Mouse (Mus musculus) embryonic facial prominence, embryonic 15.5 days (tissue): Measurements from ENCODE around the gene Usf3. TPM values are rescaled to one million over a fixed set of nuclear protein-coding genes. Genes with fewer than 3 reads are reported as not detected.

Experiments used
- ATAC-seq: fragments of 200-750 bp; cut with Nextera tagmentation; 2 replicates; pipeline ENCODE4 v1.8.0; 2017; ENCODE audit warnings: low read depth, moderate TSS enrichment; ENCODE audit not compliant: insufficient number of reproducible peaks, low FRiP score, low TSS enrichment
- H3K27ac ChIP-seq: fragments of 300-500 bp; sonication (generic); replicated peaks from 2 replicates; pipeline ENCODE4 v1.5.1; 2015; ENCODE audit warnings: mild to moderate bottlenecking, inconsistent platforms
- H3K27me3 ChIP-seq: fragments of 300-500 bp; sonication (generic); 2 replicates; pipeline ENCODE4 v1.6.1; 2015; ENCODE audit warnings: inconsistent platforms
- H3K36me3 ChIP-seq: fragments of 300-500 bp; sonication (generic); 2 replicates; pipeline ENCODE4 v1.6.1; 2015; ENCODE audit warnings: mild to moderate bottlenecking, inconsistent platforms
- H3K4me1 ChIP-seq: fragments of 300-500 bp; sonication (generic); 2 replicates; pipeline ENCODE4 v1.6.1; 2015; ENCODE audit warnings: inconsistent platforms
- H3K4me2 ChIP-seq: fragments of 300-500 bp; sonication (generic); replicated peaks from 2 replicates; pipeline ENCODE4 v1.6.1; 2015; ENCODE audit warnings: mild to moderate bottlenecking, inconsistent platforms
- H3K4me3 ChIP-seq: fragments of 300-500 bp; sonication (generic); replicated peaks from 2 replicates; pipeline ENCODE4 v1.5.1; 2015; ENCODE audit warnings: mild to moderate bottlenecking, inconsistent platforms
- H3K9ac ChIP-seq: fragments of 300-500 bp; sonication (generic); 2 replicates; pipeline ENCODE4 v1.6.1; 2015; ENCODE audit warnings: inconsistent platforms
- H3K9me3 ChIP-seq: fragments of 300-500 bp; sonication (generic); replicated peaks from 2 replicates; pipeline ENCODE4 v1.6.1; 2016; ENCODE audit warnings: inconsistent platforms
- WGBS: fragments of 180-500 bp; shearing (Covaris S2); methylation state at CpG from one replicate; pipeline ENCODE4 v1.1.7; 2015; 5-methylcytosine and 5-hydroxymethylcytosine counted together
- polyA plus RNA-seq: library from polyadenylated mRNA; unstranded; fragments of >200 nt; fragmentation: Nextera tagmentation; extraction: Ambion mirVana; gene quantifications from 2 replicates; pipeline ENCODE4 v1.2.1, GENCODE M21; 2015

The Usf3 gene
- polyA plus RNA-seq, 1 experiment from 2014 or later = 2.3 TPM

DNA sequence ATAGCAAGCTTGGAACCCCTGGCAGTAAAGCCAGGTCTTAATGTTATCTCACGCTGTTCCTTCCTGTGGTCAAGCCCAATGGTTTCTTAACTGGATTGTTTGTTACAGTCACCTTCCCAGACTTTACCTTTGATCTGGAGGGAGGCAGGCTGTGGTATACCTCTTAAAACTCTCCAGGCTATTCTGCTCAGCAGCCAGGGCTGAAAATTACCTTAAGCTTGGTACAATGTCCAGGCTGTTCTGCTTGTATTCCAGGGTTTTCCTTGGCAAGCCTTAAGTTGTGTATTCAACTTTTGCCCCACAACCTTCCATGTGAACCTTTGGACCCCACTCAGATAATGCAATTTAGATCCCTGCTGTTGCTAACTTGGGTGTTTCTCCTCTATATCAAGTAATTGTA is 2.0 kb downstream of the Usf3 start:
- H3K4me2 ChIP-seq = no peak overlapping the region
- 0 out of 2 replicates have a peak, but pooled peaks cover 7% of the 10 kb centered on the region for H3K4me1 ChIP-seq
- no peaks in the 10 kb centered on the region for H3K27me3 ChIP-seq
- no peak overlapping the region for H3K4me3 ChIP-seq
- ATAC-seq = no peak
- no peaks in the 10 kb centered on the region for H3K9me3 ChIP-seq
- H3K27ac ChIP-seq = no peak overlapping the region
- H3K36me3 ChIP-seq = no peaks in the 10 kb centered on the region
- WGBS = 71% methylated on average over 1 of the region's 1 CpGs
- H3K9ac ChIP-seq = no peak overlapping the region

DNA sequence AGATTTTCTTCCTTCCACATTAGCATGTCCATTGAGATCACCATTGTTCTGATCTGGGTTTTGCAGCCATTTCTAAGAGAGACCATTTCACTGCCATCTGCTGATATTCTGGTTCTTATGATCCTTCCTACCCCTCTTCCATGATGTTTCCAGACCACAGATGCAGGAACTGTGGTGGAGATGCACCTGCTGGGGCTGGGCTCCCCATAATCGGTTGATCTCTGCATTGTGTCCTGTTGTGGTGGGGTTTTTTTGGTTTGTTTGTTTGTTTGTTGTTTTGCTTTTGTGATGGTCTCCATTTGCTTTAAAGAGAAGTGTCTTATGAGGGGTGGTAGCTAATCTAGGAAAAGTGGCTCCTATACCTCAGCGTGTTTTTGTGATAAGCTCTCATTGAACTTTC is 3.5 kb downstream of the Usf3 start:
- Histone ChIP-seq H3K4me2 (no peak overlapping the region), H3K36me3 (no peaks in the 10 kb centered on the region), H3K9me3 (no peaks in the 10 kb centered on the region), H3K4me3 (no peak overlapping the region), H3K27ac (no peak overlapping the region), H3K9ac (no peak overlapping the region), H3K4me1 (0 out of 2 replicates have a peak, but pooled peaks cover 7% of the 10 kb centered on the region), H3K27me3 (no peaks in the 10 kb centered on the region)
- ATAC-seq = no peak
- 93% methylated on average over 2 of the region's 2 CpGs for WGBS

DNA sequence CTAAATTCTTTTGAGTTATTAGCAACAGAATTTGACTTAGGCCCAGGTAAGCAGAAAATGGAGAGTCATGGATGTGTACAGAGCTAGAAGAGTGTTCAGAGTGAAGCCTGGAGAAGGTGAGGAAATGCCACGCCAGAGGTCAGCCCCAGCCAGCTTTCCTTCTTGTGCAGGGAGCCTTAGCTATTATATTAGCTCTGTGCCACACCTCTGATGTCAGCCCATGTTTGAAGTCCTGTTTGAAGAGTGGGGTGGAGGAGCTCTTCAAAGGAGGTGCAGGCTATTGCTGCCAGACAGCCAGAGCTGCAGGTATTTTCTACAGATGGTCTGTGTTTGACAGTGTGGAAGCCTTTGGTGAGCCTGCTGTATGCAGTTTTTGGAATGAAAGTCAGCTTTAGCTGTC is 5.5 kb downstream of the Usf3 start:
- no peak for ATAC-seq
- WGBS = 63% methylated on average over 1 of the region's 1 CpGs
- Histone ChIP-seq H3K4me1 (0 out of 2 replicates have a peak, but pooled peaks cover 7% of the 10 kb centered on the region), H3K9ac (no peak overlapping the region), H3K9me3 (no peaks in the 10 kb centered on the region), H3K27me3 (no peaks in the 10 kb centered on the region), H3K4me3 (no peak overlapping the region), H3K36me3 (no peaks in the 10 kb centered on the region), H3K27ac (no peak overlapping the region), H3K4me2 (no peak overlapping the region)

DNA sequence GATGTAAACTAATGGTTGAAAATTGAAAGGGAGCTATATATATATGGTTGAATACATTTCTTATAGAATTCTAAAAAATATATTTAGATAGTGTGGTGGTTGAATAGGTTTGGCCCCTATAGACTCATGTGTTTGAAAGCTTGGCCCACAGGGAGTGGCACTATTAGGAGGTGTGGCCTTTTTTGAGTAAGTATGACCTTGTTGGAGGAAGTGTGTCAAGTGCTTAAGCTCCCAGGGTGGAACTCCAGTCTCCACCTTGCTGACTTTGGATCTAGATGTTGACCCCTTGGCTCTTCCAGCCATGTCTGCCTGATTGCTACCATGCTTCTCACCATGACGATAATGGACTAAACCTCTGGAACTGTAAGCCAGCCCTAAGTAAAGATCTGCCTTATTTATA is 9.6 kb downstream of the Usf3 start:
- H3K4me2 ChIP-seq = no peak overlapping the region
- no peak overlapping the region for H3K27ac ChIP-seq
- H3K36me3 ChIP-seq = no peaks in the 10 kb centered on the region
- no peaks in the 10 kb centered on the region for H3K27me3 ChIP-seq
- H3K9me3 ChIP-seq = no peaks in the 10 kb centered on the region
- no peak for ATAC-seq
- no peaks in the 10 kb centered on the region for H3K4me1 ChIP-seq
- H3K9ac ChIP-seq = no peak overlapping the region
- H3K4me3 ChIP-seq = no peak overlapping the region
- 94% methylated on average over 1 of the region's 1 CpGs for WGBS

DNA sequence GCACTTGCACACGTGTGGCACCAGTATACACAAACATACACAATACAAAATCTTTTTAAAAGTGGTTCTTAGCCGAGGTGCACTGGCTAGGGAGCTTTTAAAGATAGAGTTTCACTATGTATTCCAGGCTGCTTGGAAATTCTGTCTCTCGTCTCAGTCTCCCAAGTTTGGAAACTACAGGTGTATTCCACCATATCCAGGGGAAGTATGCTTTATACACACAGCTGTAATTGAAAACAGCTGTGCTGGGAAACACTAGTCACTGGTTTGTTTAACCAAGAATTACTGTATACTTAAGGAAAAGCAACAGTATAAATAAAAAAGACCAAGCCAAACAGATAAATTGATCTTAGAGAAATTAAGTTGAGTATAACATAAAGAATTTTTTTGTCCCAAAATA is 11.7 kb downstream of the Usf3 start:
- WGBS = 39% methylated on average over 3 of the region's 3 CpGs
- ATAC-seq = no peak
- no peaks in the 10 kb centered on the region for H3K9me3 ChIP-seq
- no peak overlapping the region for H3K27ac ChIP-seq
- no peaks in the 10 kb centered on the region for H3K27me3 ChIP-seq
- H3K4me2 ChIP-seq = no peak overlapping the region
- no peaks in the 10 kb centered on the region for H3K4me1 ChIP-seq
- H3K9ac ChIP-seq = no peak overlapping the region
- no peak overlapping the region for H3K4me3 ChIP-seq
- no peaks in the 10 kb centered on the region for H3K36me3 ChIP-seq

DNA sequence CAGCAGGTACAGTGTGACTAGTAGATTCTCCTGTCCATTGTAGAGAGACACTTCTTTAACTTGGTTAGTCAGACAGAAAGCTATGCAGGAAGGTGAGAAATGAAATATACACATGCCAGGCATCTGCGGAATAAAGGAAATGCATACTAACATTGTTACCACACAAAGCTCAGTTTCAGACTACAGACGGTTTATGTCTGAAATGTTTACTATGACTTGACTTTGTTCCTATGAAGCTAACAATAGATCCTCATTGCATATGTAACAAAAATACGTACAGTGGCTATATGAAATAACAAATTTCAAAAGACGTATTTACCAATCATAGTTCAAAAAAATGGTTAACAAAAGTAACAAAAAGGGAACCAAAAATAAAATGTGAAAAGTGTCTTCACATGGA is 14.1 kb downstream of the Usf3 start:
- no peak overlapping the region for H3K27ac ChIP-seq
- no peak overlapping the region for H3K4me3 ChIP-seq
- H3K4me1 ChIP-seq = no peaks in the 10 kb centered on the region
- no peaks in the 10 kb centered on the region for H3K9me3 ChIP-seq
- H3K4me2 ChIP-seq = no peak overlapping the region
- H3K9ac ChIP-seq = no peak overlapping the region
- ATAC-seq = no peak
- WGBS = 82% methylated on average over 4 of the region's 4 CpGs
- H3K27me3 ChIP-seq = no peaks in the 10 kb centered on the region
- no peaks in the 10 kb centered on the region for H3K36me3 ChIP-seq

DNA sequence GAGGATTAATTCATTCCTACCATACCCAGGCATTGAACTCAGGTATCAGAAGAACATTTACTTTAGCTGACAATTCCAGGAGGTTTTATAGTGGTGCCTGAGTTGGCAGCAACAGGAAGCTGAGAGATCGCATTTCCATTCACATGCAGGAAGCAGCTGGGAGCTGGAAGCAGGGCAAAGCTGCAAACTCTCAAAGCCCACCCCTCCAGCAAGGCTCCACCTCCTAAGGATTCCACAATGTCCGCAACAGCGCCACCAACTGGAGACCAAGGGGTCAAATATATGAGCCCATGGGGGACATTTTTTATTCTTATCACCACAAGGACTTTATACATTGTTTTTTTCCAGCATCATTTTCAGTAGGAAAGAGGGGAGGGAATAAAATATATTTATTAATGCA is 15.7 kb downstream of the Usf3 start:
- no peak overlapping the region for H3K9ac ChIP-seq
- no peak for ATAC-seq

DNA sequence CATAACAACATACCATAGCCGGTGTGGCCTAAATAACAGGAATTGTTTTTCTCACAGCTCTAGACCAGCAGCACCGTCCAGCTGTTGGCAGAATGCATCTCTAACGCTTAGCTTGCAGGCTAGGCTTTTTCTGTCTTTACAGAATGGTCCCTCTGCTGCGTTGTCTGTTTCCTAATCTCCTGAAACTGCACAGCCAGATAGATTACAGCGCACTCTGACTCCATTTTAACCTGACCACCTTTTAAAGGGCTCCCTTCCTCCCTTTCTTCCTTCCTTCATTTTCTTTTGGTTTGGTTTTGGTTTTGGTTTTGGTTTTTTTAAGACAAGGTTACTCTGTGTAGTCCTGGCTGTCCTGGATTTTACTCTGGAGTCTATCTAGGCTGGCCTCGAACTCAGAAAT is 17.0 kb downstream of the Usf3 start:
- Histone ChIP-seq H3K4me3 (no peak overlapping the region), H3K9ac (no peak overlapping the region), H3K9me3 (no peaks in the 10 kb centered on the region), H3K27ac (no peak overlapping the region), H3K4me2 (no peak overlapping the region), H3K36me3 (no peaks in the 10 kb centered on the region), H3K4me1 (no peaks in the 10 kb centered on the region), H3K27me3 (no peaks in the 10 kb centered on the region)
- ATAC-seq = no peak
- 88% methylated on average over 6 of the region's 6 CpGs for WGBS

More for the DNA sequence above, 15.7 kb downstream of the Usf3 start:
- no peaks in the 10 kb centered on the region for H3K27me3 ChIP-seq
- no peaks in the 10 kb centered on the region for H3K36me3 ChIP-seq
- WGBS = 83% methylated on average over 3 of the region's 3 CpGs
- H3K9me3 ChIP-seq = no peaks in the 10 kb centered on the region
- no peak overlapping the region for H3K4me3 ChIP-seq
- no peaks in the 10 kb centered on the region for H3K4me1 ChIP-seq
- no peak overlapping the region for H3K27ac ChIP-seq
- no peak overlapping the region for H3K4me2 ChIP-seq

DNA sequence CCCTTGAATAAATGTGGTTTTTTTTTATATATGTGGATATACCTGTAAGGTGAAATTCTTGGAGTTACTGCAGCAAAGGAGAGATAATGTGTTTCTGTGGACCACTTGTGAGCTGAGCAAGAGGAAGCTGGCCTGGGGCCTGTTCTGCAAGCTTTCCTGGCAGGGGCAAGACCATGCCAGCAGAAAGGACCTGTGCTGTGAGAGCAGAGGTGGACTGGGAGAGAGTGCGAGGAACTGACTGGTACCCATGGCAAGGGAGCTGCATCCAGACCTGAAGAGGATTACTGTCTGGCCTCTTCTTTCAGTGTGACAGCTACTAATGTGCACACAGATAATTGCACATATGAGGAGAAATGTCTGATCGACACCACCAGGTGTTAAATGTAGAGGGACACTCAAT is 17.9 kb downstream of the Usf3 start:
- Histone ChIP-seq H3K4me2 (no peak overlapping the region), H3K36me3 (no peaks in the 10 kb centered on the region), H3K9me3 (no peaks in the 10 kb centered on the region), H3K4me3 (no peak overlapping the region), H3K27ac (no peak overlapping the region), H3K27me3 (no peaks in the 10 kb centered on the region), H3K4me1 (no peaks in the 10 kb centered on the region), H3K9ac (no peak overlapping the region)
- WGBS = 83% methylated on average over 2 of the region's 2 CpGs
- ATAC-seq = no peak

DNA sequence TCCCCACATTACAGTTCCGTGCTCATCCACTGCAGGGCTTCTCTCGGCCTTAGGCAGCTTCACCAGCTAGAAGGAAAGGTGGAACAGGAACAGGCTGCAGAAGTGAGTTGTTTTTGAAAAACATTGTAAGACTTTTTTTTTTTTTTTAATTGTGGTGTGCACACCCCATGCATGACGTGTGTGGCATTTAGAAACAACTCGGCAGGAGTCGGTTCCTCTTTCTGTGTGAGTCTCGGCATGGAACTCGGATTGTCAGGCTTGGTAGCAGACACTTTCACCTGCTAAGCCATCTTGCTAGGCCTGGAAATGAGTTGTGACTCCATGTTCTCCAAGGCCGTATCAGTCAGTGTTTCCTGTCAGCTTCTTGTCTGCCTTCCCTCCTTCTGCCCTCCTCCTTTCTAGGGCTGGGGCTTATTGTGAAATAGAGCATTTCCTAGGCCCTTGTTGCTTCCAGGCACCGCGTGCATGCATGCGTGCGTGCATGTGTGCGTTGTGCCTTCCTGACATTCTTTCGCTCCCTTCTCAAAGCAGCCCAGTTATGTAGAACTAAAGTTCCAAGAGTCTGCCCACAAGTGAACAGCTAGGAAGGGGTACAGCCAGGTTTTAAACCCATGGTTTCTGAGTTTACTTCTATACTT is 26.1 kb downstream of the Usf3 start:
- Histone ChIP-seq H3K4me2 (no peak overlapping the region), H3K27me3 (no peaks in the 10 kb centered on the region), H3K9me3 (no peaks in the 10 kb centered on the region), H3K36me3 (peaks cover 25% of the 10 kb centered on the region), H3K4me1 (no peaks in the 10 kb centered on the region), H3K27ac (no peak overlapping the region), H3K9ac (no peak overlapping the region), H3K4me3 (no peak overlapping the region)
- ATAC-seq = no peak
- WGBS = 88% methylated on average over 14 of the region's 14 CpGs

DNA sequence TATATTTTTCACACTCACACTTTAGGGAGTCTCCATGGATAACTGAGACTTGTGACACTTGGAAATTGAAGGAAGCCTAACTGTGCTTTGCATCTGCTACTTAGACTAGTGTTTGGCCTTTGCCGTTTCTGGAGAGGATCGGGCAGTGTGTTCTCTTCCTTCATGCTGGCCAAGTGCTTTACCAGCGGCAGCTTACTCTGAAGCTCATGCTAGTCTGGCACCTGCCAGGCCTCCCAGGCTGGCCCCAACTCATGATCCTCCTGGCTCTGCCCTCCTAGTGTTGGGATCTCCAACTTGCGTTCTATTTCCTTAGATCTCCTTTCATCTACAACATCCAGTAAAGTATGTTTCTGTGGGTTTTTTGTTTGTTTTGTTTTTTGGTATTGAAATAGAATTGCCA is 27.1 kb downstream of the Usf3 start:
- Histone ChIP-seq H3K27ac (no peak overlapping the region), H3K9ac (no peak overlapping the region), H3K4me3 (no peak overlapping the region), H3K9me3 (no peaks in the 10 kb centered on the region), H3K4me2 (no peak overlapping the region), H3K36me3 (peaks cover 25% of the 10 kb centered on the region), H3K27me3 (no peaks in the 10 kb centered on the region), H3K4me1 (no peaks in the 10 kb centered on the region)
- 91% methylated on average over 4 of the region's 4 CpGs for WGBS
- no peak for ATAC-seq

DNA sequence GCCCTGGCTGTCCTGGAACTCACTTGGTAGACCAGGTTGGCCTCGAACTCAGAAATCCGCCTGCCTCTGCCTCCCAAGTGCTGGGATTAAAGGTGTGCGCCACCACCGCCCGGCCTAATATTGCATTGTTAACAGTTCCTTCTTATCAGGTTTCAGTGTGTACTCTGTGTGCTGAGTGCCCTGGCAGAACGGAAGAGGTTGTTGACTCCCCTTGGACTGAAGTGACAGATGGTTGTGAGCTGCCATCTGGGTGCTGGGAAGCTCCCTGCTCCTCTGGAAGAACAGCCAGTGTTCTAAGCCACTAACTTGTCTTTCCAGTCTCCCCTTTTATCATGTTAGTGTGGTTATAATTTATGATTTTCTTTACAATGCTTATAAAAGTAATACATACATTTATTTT is 31.3 kb downstream of the Usf3 start:
- Histone ChIP-seq H3K27ac (no peak overlapping the region), H3K4me2 (no peak overlapping the region), H3K27me3 (no peaks in the 10 kb centered on the region), H3K4me3 (no peak overlapping the region), H3K9me3 (no peaks in the 10 kb centered on the region), H3K4me1 (no peaks in the 10 kb centered on the region), H3K36me3 (peaks cover 32% of the 10 kb centered on the region), H3K9ac (no peak overlapping the region)
- WGBS = 88% methylated on average over 6 of the region's 6 CpGs
- no peak for ATAC-seq
